Mouse (Mus musculus) MN1 (cell line): ENCODE results near the gene Olfr453.

Experiments
- DNase-seq: peaks from one replicate; pipeline ENCODE4 v3.0.0-alpha.2; 2016; ENCODE audit warnings: low spot score

Gene Olfr453

DNA sequence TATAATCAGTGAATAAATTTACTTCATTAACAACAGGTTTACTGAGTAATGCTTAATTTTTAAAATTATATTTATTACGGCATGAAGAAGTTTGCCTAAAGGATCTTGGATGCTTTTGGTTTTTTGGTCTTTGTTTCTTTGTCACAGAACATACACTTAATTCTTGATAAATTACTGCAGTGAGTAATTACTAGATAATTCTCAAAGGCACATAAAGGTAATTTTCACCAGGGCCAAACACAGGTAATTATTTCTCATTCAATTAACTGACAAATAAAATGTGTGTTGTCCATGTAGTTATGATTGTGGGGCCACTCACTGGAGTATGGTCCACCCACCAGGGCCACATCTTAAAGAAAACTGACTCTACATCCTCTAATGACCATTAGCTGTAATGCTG lies at the start of gene Olfr453:
Olfr453 (plus strand) TSS at position 301 of the 400 bp plus-strand sequence.
- DNase-seq = no peak

DNA sequence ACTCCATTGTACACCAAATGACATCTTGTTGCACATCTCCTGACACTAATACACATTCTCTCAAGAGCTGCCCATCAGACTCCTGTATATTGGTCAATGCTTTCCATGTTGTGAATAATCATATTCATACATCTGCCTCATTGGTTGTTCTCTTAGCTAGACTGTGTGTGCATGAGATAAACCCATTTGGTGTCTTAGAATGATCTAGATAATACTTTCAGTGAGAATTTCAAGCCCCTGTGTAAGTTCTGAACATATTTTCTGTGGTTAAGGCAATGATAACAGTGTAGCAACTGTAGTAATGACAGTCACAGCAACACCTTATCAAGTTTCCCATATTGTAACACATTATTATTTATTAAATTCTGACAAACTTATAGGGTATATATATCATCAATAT lies 49.4 kb upstream of the Olfr453 start:
- DNase-seq = no peak

DNA sequence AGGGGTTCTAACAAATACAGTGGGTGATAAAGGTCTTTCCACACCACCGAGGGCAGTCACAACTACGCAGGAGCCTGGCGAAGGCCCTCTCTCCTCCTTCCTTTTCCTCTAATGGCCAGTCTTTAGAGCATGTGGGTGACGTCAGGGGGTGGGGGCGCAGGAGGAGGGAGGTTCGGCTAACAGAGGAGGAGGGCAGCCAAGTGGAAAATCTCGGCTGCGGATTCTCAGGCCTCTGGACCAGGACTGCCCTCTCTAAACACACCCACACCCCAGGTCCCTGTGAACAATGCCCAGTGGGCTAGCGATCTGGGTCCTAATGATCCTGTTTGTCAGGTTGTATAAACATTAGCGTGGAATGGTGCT lies 47.0 kb upstream of the Olfr453 start:
- DNase-seq = peak; percentile 79

DNA sequence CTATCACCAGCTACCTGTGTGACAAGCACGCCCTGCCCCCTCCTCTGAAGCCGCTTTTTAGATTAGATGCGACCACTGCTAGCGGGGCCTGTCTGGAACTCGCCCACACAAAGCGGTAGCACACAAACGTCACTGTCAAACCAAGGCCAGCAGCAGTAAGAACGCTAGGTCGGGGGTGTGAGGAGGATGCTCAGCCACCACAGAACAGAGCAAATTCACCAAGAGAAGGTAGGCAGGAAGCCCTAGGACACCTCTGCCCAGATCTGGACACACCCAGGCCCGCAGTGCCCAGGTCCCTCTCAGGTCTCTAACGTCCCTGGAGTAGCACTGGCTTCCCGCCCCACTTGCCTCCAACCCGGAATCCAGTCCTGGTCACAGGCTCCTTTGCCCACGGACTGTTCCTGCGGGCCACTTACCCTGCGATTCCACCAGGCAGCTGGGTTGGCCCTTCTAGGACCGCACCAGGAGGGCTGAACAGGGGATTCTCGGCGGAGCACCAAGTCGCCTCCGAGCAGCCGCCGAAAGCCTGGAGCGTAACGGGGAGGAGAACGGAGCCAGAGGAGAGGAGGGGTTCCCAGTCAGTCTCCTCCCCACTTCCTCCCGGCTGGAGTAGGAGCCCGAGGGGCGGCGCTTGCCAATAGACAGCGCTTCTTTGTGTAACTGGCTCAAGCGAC lies 46.5 kb upstream of the Olfr453 start:
- peak; percentile 87 for DNase-seq

DNA sequence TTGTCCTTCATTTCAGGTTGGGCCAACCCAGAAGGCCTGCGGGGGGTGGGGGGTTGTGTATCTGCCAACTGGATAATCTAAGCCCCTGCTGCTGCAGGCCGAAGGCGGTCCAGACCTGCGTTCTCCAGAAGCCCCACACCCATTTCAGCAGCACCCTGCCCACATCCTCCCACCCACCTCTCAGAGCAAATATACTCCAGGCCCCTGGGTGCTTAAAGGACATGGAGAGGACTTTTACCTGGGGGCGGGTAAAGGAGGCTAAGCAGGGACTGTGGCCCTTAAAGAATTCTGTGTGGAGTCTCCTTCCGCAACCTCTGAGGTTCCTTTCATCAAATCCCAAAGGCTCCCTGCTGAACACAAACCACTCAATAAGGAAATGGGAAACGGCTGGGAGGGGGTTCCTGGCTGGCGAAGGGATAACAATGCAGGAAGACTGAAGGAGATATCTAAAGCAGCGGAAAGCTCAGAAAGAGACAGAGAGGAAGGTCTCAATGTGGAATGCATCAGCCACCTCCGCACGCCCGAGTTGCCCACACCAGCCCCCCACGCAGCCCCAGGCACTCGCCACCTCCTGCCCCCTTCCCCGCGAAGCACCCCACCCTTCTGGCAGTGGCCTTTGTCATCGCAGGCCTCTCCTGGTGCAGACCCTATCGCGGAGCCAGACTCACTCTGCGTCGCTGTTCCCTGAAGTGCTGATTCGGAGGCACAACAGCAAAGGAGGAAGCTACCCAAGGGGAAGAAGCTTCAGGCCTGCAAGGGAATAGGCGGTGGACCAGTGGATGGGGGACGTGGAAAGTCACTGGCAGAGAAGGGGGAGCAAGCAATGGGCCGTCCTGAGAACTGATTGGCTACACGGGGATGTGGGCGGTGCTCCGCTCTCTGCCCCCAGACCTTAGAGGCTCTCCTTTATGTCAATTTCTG lies 29.6 kb upstream of the Olfr453 start, which contains the start of gene Tcaf1:
Tcaf1 (minus strand) TSS at position 798 of the 921 bp plus-strand sequence.
- DNase-seq = peak; percentile 77

DNA sequence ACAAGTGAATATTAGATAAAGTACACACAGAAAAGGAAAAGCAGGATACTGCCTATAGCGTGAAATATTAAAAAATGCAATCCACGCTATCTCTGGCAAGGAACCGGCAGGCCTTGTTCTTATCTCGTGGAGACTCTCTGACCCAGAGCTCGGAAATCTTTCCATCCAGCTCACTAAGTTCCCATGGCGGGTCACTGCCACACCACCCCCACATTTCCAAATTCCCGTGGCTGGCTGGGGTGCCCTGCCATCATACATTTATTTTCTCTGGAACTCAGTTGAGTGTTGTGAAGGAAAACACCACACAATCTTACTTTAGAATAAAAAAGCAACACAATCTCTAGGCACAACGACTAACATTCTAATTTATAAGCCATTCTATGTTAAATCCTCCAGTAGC lies 24.5 kb upstream of the Olfr453 start:
- no peak for DNase-seq

DNA sequence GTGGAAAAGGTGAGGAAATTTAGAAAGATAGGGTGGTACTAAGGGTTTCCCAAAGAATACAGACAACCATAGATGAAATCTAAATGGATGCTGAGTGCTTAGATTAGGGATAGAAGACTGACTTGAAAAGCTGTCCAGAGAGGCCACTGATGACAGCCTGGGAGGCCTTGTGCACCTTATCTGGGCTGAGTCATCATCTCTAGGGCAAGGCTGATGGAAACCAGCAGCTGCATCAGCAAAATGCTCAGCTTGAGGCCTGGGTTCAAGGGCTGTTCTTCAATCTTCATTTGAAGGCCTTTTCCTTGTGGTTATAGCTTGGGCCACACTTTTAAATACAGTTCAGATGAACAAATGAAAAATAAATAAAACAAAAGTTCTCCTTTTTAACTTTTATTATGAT lies 21.2 kb upstream of the Olfr453 start:
- DNase-seq = no peak

DNA sequence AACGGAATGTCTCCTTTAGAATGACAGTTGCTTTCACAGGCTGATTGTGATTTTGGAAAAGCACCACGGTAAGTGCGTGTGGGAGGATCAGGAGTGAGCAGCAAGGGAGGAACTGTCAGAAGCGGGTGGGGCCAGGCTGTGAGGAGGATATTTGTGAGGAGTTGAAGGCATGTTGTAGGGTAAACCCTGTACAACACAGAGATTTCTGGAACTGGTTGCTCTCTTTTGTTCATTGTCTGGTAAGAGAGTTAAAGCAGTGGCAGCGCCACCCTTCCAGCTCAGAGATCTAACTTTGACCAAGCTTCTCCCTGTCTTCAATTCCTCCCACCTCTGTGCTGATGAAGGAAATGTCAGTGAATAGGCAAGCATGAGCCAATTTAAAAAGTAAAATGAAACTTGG lies 3.1 kb downstream of the Olfr453 start:
- no peak for DNase-seq

DNA sequence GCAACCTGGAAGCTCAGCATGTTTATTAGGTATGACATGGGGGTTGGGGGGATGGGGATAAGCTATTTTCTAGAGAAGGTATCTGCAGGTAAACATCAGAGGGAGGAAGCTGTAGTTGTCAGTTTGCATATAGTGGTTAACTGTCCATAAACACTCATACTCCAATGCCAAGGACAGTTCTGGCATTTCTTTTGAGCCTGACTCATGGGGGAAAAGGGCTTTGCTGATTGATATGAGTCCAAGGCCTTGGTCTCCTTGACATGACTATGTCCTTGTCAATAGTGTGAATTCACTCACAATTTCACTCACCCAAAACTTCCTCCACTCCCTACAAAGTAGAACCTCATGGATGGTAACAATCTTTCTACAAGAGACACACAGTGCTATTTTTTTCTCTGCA lies 8.7 kb downstream of the Olfr453 start:
- no peak for DNase-seq

DNA sequence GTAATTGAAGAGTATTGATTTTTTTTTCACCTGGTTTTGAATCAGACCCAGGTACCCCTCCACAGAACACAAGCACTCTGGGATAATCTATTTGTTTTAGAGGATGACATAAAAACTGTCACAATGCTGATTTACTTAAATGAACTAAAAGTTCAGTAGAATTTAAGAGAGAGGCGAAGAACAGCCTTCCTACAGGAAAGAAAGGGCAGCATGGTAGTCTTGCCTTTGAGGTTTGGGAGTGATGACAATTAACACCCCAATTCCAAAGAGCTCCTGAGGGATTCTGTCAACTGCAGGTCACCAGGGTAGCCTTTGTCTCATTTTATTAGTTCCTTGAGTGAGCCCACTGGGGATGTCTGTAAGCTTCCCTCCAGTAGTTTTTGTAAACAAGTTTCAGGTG lies 16.9 kb downstream of the Olfr453 start, which contains the start of gene Olfr38:
Olfr38 (plus strand) TSS at position 301 of the 400 bp plus-strand sequence.
- no peak for DNase-seq

DNA sequence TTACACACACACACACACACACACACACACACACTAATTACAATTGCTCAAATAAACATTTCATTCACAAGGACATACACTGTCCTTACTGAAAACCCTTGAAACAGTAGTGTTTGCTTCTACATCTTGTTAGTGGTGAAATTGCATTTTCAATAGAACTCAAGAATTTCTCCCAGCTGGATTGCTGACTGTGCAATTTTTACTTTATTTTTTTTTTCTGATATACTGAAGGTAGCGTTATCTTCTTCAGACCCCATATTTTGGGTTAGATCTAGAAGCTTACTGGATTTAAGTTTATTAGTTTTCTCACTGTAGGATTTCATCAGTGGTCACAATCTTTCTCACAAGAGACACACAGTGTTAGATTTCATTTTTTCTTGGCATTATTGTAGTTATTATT lies 37.9 kb downstream of the Olfr453 start:
- DNase-seq = no peak

DNA sequence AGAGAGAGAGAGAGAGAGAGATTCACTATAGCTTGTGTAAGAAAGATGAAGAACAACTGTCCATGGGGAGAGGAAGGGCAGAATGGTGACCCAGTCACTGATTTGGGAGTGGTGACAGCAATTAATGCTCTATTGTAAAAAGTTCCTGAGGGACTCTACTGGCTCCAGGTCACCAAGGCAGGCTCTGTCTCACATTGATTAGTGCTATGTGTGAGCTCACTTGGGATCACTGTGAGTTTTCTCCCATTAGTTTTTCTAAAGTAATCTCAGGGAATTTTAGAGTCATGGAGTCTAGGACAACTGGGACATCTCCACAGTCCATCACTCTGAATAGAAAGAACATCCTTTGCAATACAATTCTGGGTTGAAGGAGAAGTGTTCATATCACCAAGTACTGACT lies 45.6 kb downstream of the Olfr453 start, which contains the start of gene Olfr452:
Olfr452 (plus strand) TSS at position 301 of the 400 bp plus-strand sequence.
- no peak for DNase-seq

DNA sequence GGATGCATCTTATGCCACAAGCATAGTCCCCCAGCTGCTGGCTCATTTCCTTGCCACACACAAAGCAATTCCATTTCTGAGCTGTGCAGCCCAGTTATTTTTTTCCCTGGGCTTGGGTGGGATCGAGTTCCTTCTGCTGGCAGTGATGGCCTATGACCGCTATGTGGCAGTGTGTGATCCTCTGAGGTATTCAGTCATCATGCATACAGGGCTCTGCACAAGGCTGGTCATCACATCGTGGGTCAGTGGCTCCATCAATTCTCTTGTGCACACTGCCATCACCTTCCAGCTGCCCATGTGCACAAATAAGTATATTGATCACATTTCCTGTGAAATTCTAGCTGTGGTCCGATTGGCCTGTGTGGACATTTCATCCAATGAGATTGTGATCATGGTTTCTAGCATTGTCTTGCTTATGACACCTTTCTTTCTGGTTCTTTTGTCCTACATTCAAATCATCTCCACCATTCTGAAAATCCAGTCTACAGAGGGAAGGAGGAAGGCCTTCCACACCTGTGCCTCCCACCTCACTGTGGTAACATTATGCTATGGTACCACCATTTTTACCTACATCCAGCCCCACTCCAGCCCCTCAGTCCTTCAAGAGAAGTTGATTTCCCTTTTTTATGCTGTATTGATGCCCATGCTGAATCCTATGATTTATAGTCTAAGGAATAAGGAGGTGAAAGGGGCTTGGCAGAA lies 51.2 kb downstream of the Olfr453 start:
- no peak for DNase-seq

DNA sequence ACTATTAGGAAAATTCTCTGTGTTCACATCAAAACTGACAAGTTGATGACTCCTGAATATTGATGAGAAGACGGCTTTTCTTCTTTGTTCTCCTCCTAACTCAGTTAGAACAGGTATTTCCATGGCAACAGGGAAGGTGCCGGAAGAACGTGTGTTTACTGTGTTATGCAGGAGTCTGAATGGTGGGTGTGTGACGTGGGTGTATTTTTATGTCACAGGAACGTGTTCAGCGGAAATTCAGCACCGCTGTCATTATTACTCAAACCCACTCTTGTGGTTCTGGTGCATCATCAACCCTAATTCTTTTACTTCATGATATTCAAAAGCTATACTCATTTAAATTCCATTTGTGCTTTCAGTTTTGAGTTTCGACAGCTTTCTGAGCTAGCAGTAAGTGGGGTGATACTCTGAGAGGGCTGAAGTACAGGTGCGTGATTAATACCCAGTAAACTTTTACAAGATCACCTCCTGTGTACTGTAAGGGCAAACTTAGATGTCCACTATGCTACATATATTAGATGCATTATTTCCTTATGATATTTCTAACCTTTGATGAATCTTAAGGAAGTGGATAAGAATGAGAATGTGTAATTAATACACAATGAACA lies 51.9 kb downstream of the Olfr453 start:
- DNase-seq = no peak

DNA sequence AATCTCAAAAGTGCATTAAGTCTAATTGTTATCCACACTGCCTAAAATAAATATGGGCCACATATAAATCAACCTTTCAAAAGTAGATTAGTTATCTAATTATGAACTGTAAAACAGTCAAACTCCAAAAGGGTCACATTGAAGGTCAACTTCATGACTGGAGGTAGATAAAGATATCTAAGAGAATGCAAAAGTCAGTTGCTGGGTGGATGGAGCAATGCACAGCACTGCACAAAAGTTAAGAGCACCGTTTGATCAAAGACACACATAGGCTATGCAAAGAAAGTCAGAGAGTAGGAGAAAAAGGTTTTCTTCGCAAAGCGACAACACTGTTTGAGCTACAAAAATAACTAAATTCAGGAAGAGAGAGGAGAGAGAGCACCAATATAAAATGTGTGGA lies 55.8 kb downstream of the Olfr453 start:
- DNase-seq = no peak
